Mouse (Mus musculus) small intestine, adult 2 months (tissue): ENCODE results near the gene Taldo1.

ENCODE experiments used
- CTCF ChIP-seq: fragments of 200-500 bp; IDR thresholded peaks from 2 replicates; pipeline ENCODE4 v1.5.1; 2012; ENCODE audit warnings: low read depth, mild to moderate bottlenecking, control low read depth, inconsistent platforms, low read length, moderate library complexity, mixed read lengths; ENCODE audit not compliant: insufficient replicate concordance, insufficient read length; ENCODE audit errors: extremely low read depth
- POLR2A ChIP-seq: fragments of 200-500 bp; IDR thresholded peaks from 2 replicates; pipeline ENCODE4 v1.6.1; 2012; ENCODE audit warnings: low read depth, mild to moderate bottlenecking, control low read depth, inconsistent platforms, low read length, moderate library complexity

- TF ChIP-seq CTCF: no peak
- no peak for TF ChIP-seq POLR2A
Measured at GRCm38 (mm10) chr7:141367358-141367757, 24.6 kb upstream of the Taldo1 start.
